Mouse (Mus musculus) heart, postnatal 0 days (tissue): ENCODE results near the gene Gga1.

Experiments used
- CTCF ChIP-seq: IDR thresholded peaks from 2 replicates; pipeline ENCODE4 v1.5.1; 2016; ENCODE audit warnings: antibody characterized with exemption, control low read depth, low read depth
- EP300 ChIP-seq: IDR thresholded peaks from 2 replicates; pipeline ENCODE4 v1.6.1; 2016; ENCODE audit warnings: antibody characterized with exemption, low read depth

GRCm38 (mm10) chr15:78914823-78915659 is 38.1 kb downstream of the Gga1 start:
- TF ChIP-seq EP300 (no peak), CTCF (no peak)
